Mouse (Mus musculus) heart, adult 8-10 months (tissue): ENCODE measurements around the gene Ptger3. TPM values are rescaled to one million over a fixed set of nuclear protein-coding genes. Genes with fewer than 3 reads are reported as not detected.

Source experiments
- DNase-seq: peaks from one replicate; pipeline ENCODE4 v3.0.0; 2022; ENCODE audit warnings: low spot score
- total RNA-seq, 4 experiments: library from RNA; stranded (reverse); gene quantifications; 2 replicates each; pipeline ENCODE4 v1.2.4; 2022

The Ptger3 gene
- under 1 TPM; 0.22 to 0.34 (median 0.28) TPM for total RNA-seq

GRCm38 (mm10) chr3:157566725-157567565, at the start of gene Ptger3:
Ptger3 (plus strand) TSS chr3:157566892.
- no peak for DNase-seq

- DNase-seq, result no peak
Measured at GRCm38 (mm10) chr3:157517992-157518391, 48.7 kb upstream of the Ptger3 start.

- no peak for DNase-seq
Measured at GRCm38 (mm10) chr3:157520433-157520832, 46.3 kb upstream of the Ptger3 start.

GRCm38 (mm10) chr3:157523834-157524233, 42.9 kb upstream of the Ptger3 start:
- no peak for DNase-seq

GRCm38 (mm10) chr3:157531585-157531984, 35.1 kb upstream of the Ptger3 start:
- DNase-seq, result no peak

GRCm38 (mm10) chr3:157533964-157534785, 32.5 kb upstream of the Ptger3 start, which contains the start of gene Zranb2:
Zranb2 (plus strand) TSS chr3:157534160.
- DNase-seq, result peak; percentile 93

GRCm38 (mm10) chr3:157534786-157535415, 31.8 kb upstream of the Ptger3 start:
- peak; percentile 7 for DNase-seq

GRCm38 (mm10) chr3:157549323-157549722, 17.4 kb upstream of the Ptger3 start:
- no peak for DNase-seq

- DNase-seq, result no peak
Measured at GRCm38 (mm10) chr3:157549758-157550600, 16.7 kb upstream of the Ptger3 start.

GRCm38 (mm10) chr3:157565196-157565595, 1.5 kb upstream of the Ptger3 start:
- DNase-seq, result peak; percentile 10

- DNase-seq, result no peak
Measured at GRCm38 (mm10) chr3:157567566-157568132, 957 bp downstream of the Ptger3 start.

GRCm38 (mm10) chr3:157572011-157572410, 5.3 kb downstream of the Ptger3 start:
- no peak for DNase-seq

GRCm38 (mm10) chr3:157575441-157576342, 9.0 kb downstream of the Ptger3 start:
- DNase-seq, result no peak

GRCm38 (mm10) chr3:157576343-157576722, 9.6 kb downstream of the Ptger3 start:
- no peak for DNase-seq

GRCm38 (mm10) chr3:157576862-157577261, 10.2 kb downstream of the Ptger3 start:
- DNase-seq, result no peak

GRCm38 (mm10) chr3:157578469-157579170, 11.9 kb downstream of the Ptger3 start:
- DNase-seq, result no peak

GRCm38 (mm10) chr3:157579376-157579775, 12.7 kb downstream of the Ptger3 start:
- no peak for DNase-seq

GRCm38 (mm10) chr3:157580299-157580698, 13.6 kb downstream of the Ptger3 start:
- DNase-seq, result no peak

- DNase-seq, result no peak
Measured at GRCm38 (mm10) chr3:157581755-157582154, 15.1 kb downstream of the Ptger3 start.
